Mouse (Mus musculus) heart, adult 18-20 months (tissue): ENCODE measurements around the gene Grhl3. TPM values are rescaled to one million over a fixed set of nuclear protein-coding genes. Genes with fewer than 3 reads are reported as not detected.

Experiments
- DNase-seq, 2 experiments: peaks; one replicate each; pipeline ENCODE4 v3.0.0; 2021 to 2022; ENCODE audit warnings: mixed read lengths in 1 of 2
- microRNA-seq, 2 experiments: library from miRNA; unstranded; fragments of <30 nt; microRNA quantifications; one replicate each; pipeline ENCODE4 v1.2.0; 2022
- total RNA-seq, 2 experiments: library from RNA; stranded (reverse); gene quantifications; 2 replicates each; pipeline ENCODE4 v1.2.3; 2021

Gene Grhl3
- total RNA-seq, 2 experiments from 2014 or later = not detected

DNA sequence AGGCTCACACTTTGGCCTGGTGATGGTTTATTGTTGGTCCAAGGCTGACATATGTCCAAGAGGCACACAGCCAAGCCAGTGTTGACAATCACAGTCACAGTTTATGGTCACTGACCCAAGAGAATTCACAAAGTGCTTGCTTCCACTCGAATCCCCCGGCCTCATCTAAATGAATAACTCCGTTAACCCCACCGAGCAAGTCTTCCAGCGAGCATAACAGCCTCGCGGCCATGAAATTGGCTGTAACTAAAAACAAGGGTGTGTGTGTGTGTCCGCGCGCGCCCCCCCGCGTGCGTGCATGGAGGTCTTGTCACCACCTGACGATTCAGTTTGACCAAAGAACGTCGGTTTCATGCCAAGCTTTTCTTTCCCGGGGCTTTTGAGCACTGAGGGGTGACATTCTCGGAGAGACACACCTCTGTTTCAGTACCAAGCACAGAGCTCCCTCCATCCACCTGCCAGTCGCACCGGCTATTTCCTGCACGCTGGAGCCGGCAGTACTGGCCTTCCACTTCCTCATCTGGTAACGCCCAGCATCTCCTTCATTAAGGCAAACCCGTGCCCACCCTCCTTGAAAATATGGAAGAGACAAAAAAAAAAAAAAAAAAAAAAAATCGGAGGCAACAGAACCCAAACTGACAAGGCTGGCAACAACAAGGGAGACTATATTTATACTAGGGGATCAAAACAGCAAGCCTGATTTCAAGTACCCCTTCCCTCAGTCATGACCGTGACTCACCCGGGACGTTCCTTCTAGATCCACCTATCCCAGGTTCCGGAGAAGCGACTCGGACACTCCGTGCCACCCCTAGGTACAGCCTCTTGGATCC lies 79.5 kb downstream of the Grhl3 start:
- peak; percentile 54 to 66 for DNase-seq

DNA sequence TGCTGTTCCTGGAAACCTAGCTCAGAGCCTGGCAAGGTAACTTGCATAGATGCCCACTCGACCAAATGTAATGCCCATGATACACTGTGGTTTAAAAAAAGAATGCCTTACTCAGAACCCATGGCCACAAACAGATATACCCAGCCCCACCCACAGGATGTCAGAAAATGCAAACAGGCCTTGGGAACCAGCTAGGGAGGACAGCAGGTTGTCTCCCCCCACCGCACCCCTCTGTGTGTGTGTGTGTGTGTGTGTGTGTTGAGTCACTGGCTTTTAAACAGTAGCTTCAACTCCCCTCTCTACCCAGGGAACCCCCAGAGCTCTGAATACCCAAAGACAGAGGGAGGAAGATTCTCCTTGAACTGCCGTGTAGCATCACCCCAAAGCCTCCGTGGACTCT lies 80.2 kb downstream of the Grhl3 start:
- DNase-seq = no peak

Small RNAs within 50 kb of the gene (microRNA-seq; reads per million reads assigned to microRNA genes)
- gene Gm25317 = 0 reads per million in 2 experiments

Other genes with a start within 250 kb of the Grhl3 start
- 10 to 100 TPM; 45.3 to 60.2 TPM for gene Srrm1, start 220.3 kb downstream of the Grhl3 start, total RNA-seq
- not detected for gene Ncmap, start 175.4 kb downstream of the Grhl3 start, total RNA-seq
- 10 to 100 TPM in 1 of 2 experiments, 1 to 10 TPM in 1; 9.0 to 13.4 TPM for gene Rcan3, start 139.8 kb downstream of the Grhl3 start, total RNA-seq
- gene Stpg1, start 78.8 kb downstream of the Grhl3 start, total RNA-seq = 1 to 10 TPM in 1 of 2 experiments, not detected in 1; 1.0 TPM
- gene Nipal3, start 78.6 kb downstream of the Grhl3 start, total RNA-seq = 10 to 100 TPM; 35.0 to 37.0 TPM
- gene Ifnlr1, start 112.7 kb upstream of the Grhl3 start, total RNA-seq = 1 to 10 TPM; 1.8 to 2.0 TPM
- gene Il22ra1, start 154.5 kb upstream of the Grhl3 start, total RNA-seq = under 1 TPM; 0.17 to 0.46 TPM
- gene Myom3, start 186.1 kb upstream of the Grhl3 start, total RNA-seq = 1 to 10 TPM in 1 of 2 experiments, under 1 TPM in 1; 0.62 to 1.1 TPM